ENCODE assay signal across 21 mouse cellular contexts in the genomic region with DNA sequence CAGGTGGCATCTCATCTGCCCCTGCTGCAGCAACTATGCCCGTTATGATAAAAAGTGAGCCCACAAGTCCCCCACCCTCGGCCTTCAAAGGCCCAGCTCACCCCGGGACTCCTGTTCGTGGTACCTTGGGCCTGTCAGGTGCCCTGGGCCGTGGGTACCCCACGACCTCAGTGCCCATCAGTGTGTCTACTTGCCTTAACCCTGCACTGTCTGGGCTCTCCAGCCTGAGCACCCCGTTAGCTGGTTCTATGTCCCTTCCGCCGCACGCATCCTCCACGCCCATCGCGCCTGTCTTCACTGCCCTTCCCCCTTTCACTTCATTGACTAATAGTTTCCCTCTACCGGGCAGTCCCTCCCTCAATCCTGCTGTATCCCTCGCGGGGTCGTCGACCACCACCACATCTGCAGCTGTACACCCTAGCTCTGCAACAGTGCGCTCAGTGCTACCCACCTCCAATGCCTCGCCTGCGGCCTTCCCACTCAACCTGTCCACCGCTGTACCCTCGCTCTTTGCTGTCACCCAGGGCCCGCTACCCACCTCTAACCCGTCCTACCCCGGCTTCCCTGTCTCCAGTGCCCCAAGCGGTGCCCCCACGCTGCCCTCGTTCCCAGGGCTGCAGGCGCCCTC. TPM values are rescaled to one million over a fixed set of nuclear protein-coding genes. Genes with fewer than 3 reads are reported as not detected.
DNase-seq lines count a peak whose midpoint lies in the region; ATAC-seq and TF ChIP-seq lines count a peak whose summit lies in the region.
"Had no signal": no experiment of that assay in that cellular context is flagged by ENCODE, and none has a peak within 500 bp of the region (broad histone marks: within the 10 kb centered on the region; RNA-seq: fewer than 3 reads in every experiment).

No protein-coding gene starts in this region.

- no peaks in the 10 kb centered on the region for H3K27me3 ChIP-seq in forebrain, embryonic 12.5 days
- H3K27me3 ChIP-seq in forebrain, postnatal 0 days (ENCODE audit: insufficient read depth, low read length) = no peaks in the 10 kb centered on the region
- no peaks in the 10 kb centered on the region for H3K27me3 ChIP-seq in intestine, embryonic 14.5 days (replicated peaks; ENCODE audit: control insufficient read depth, insufficient read depth, low read length)
- no peaks in the 10 kb centered on the region for H3K27me3 ChIP-seq in intestine, embryonic 16.5 days (replicated peaks; ENCODE audit: control insufficient read depth, insufficient read depth, low read length)
- no peaks in the 10 kb centered on the region for H3K27me3 ChIP-seq in testis, adult 2 months (ENCODE audit: control insufficient read depth, insufficient read depth, low read length)
- H3K27me3 ChIP-seq: limb, embryonic 12.5 days had no signal

- no peak overlapping the region for H3K4me2 ChIP-seq in forebrain, embryonic 12.5 days
- H3K4me2 ChIP-seq in forebrain, postnatal 0 days (ENCODE audit: low read depth) = no peak overlapping the region
- H3K4me2 ChIP-seq in intestine, embryonic 14.5 days (ENCODE audit: low read length) = no peak overlapping the region
- H3K4me2 ChIP-seq in intestine, embryonic 16.5 days (ENCODE audit: low read depth, low read length) = no peak overlapping the region
- H3K4me2 ChIP-seq: limb, embryonic 12.5 days had no signal

- H3K4me1 ChIP-seq in forebrain, embryonic 12.5 days = no peaks in the 10 kb centered on the region
- H3K4me1 ChIP-seq in forebrain, postnatal 0 days (ENCODE audit: insufficient read depth) = no peaks in the 10 kb centered on the region
- no peaks in the 10 kb centered on the region for H3K4me1 ChIP-seq in intestine, embryonic 14.5 days (replicated peaks; ENCODE audit: control insufficient read depth, insufficient read depth, low read length)
- no peaks in the 10 kb centered on the region for H3K4me1 ChIP-seq in intestine, embryonic 16.5 days (ENCODE audit: control insufficient read depth, insufficient read depth, low read length)
- peaks cover 12% of the 10 kb centered on the region; the same call in 1 of the 2 replicates for H3K4me1 ChIP-seq in testis, adult 2 months (ENCODE audit: control insufficient read depth, insufficient read depth, low read length)
- H3K4me1 ChIP-seq: limb, embryonic 12.5 days had no signal

- TF ChIP-seq POLR2A in testis, adult 2 months (IDR thresholded peaks at IDR 0.05; ENCODE audit: control insufficient read depth, low read depth, low read length) = no peak

- H3K9ac ChIP-seq in forebrain, embryonic 12.5 days = no peak overlapping the region
- no peak overlapping the region for H3K9ac ChIP-seq in forebrain, postnatal 0 days
- no peak overlapping the region for H3K9ac ChIP-seq in intestine, embryonic 14.5 days (ENCODE audit: low read length)
- H3K9ac ChIP-seq in intestine, embryonic 16.5 days (ENCODE audit: low read depth, low read length) = no peak overlapping the region
- H3K9ac ChIP-seq: limb, embryonic 12.5 days had no signal

- no peak for DNase-seq in forebrain, postnatal 0 days
- no peak for DNase-seq in intestine, embryonic 14.5 days (ENCODE audit: low spot score)
- DNase-seq in testis, postnatal 10 days (ENCODE audit: low spot score) = no peak
- DNase-seq: adrenal gland, adult 8-10 months; cerebellum, adult 9-10 months; kidney, postnatal 4 days had no signal

- no peaks in the 10 kb centered on the region for H3K9me3 ChIP-seq in forebrain, embryonic 12.5 days
- H3K9me3 ChIP-seq in forebrain, postnatal 0 days (ENCODE audit: low read length) = no peaks in the 10 kb centered on the region
- H3K9me3 ChIP-seq in intestine, embryonic 14.5 days (ENCODE audit: control insufficient read depth, low read length) = no peaks in the 10 kb centered on the region
- no peaks in the 10 kb centered on the region for H3K9me3 ChIP-seq in intestine, embryonic 16.5 days (ENCODE audit: control insufficient read depth, low read length)
- H3K9me3 ChIP-seq: G1E; limb, embryonic 12.5 days had no signal

- H3K4me3 ChIP-seq in forebrain, embryonic 12.5 days (replicated peaks) = no peak overlapping the region
- no peak overlapping the region for H3K4me3 ChIP-seq in forebrain, postnatal 0 days (ENCODE audit: low read depth, low read length)
- H3K4me3 ChIP-seq in intestine, embryonic 14.5 days (ENCODE audit: low read depth, low read length) = no peak overlapping the region
- no peak overlapping the region for H3K4me3 ChIP-seq in intestine, embryonic 16.5 days (ENCODE audit: low read length)
- peak overlapping the region; percentile 69 for H3K4me3 ChIP-seq in testis, adult 2 months (ENCODE audit: control insufficient read depth, low read depth, low read length)
- H3K4me3 ChIP-seq: limb, embryonic 12.5 days had no signal

- peaks cover 81% of the 10 kb centered on the region for H3K36me3 ChIP-seq in forebrain, embryonic 12.5 days (replicated peaks)
- H3K36me3 ChIP-seq in forebrain, postnatal 0 days (ENCODE audit: insufficient read depth) = peaks cover 78% of the 10 kb centered on the region
- peaks cover 84% of the 10 kb centered on the region for H3K36me3 ChIP-seq in intestine, embryonic 14.5 days (ENCODE audit: control insufficient read depth, insufficient read depth, low read length)
- H3K36me3 ChIP-seq in intestine, embryonic 16.5 days (ENCODE audit: control insufficient read depth, insufficient read depth, low read length) = peaks cover 34% of the 10 kb centered on the region
- H3K36me3 ChIP-seq in testis, adult 2 months (ENCODE audit: control insufficient read depth, insufficient read depth, low read length) = peaks cover 2% of the 10 kb centered on the region; the same call in 1 of the 2 replicates

- no peak overlapping the region for H3K27ac ChIP-seq in forebrain, embryonic 12.5 days
- no peak overlapping the region for H3K27ac ChIP-seq in forebrain, postnatal 0 days (ENCODE audit: low read depth, low read length)
- no peak overlapping the region for H3K27ac ChIP-seq in intestine, embryonic 14.5 days (ENCODE audit: low read depth)
- H3K27ac ChIP-seq in intestine, embryonic 16.5 days (ENCODE audit: low read length) = no peak overlapping the region
- H3K27ac ChIP-seq in testis, adult 2 months (ENCODE audit: control insufficient read depth, insufficient read depth, low read depth, low read length) = no peak overlapping the region
- H3K27ac ChIP-seq: limb, embryonic 12.5 days had no signal

- peak; percentile 57; the same call in 1 of the 2 replicates for ATAC-seq in forebrain, embryonic 12.5 days (ENCODE audit: low FRiP score)
- no peak for ATAC-seq in forebrain, postnatal 0 days
- peak; percentile 52; the same call in 1 of the 2 replicates for ATAC-seq in intestine, embryonic 14.5 days (replicated peaks; ENCODE audit: low FRiP score, low TSS enrichment, low read depth)
- no peak for ATAC-seq in intestine, embryonic 16.5 days
- ATAC-seq in erythroblast, adult 5-6 weeks (replicated peaks; ENCODE audit: low FRiP score, poor library complexity, severe bottlenecking) = no peak
- ATAC-seq in erythroid progenitor cell, adult 5-6 weeks (replicated peaks; ENCODE audit: low FRiP score, poor library complexity, severe bottlenecking) = no peak
- ATAC-seq: inflammation-experienced regulatory T-cells, adult 6 months had no signal

- no peak for TF ChIP-seq CTCF in forebrain, postnatal 0 days (IDR thresholded peaks at IDR 0.05; ENCODE audit: low read depth)
- no peak for TF ChIP-seq CTCF in testis, adult 2 months (IDR thresholded peaks at IDR 0.05; ENCODE audit: control insufficient read depth, insufficient read depth, insufficient replicate concordance, low read depth, low read length)

- WGBS in forebrain, embryonic 12.5 days = 97% methylated on average over 30 of the region's 30 CpGs
- 95% methylated on average over 30 of the region's 30 CpGs for WGBS in forebrain, postnatal 0 days
- 97% methylated on average over 30 of the region's 30 CpGs for WGBS in intestine, embryonic 14.5 days
- 95% methylated on average over 30 of the region's 30 CpGs for WGBS in intestine, embryonic 16.5 days

RNA-seq across cellular contexts. Expression of gene Stoml3, which starts 9.9 kb away (rescaled TPM):
- polyA plus RNA-seq in forebrain, embryonic 12.5 days (2016; fragmentation: Nextera tagmentation; extraction: Ambion mirVana) = not detected in 2 replicates
- total RNA-seq in forebrain, postnatal 0 days (2014; rRNA removed) = 0.19 TPM in 1 of 2 replicates, not detected in the other
- 0.19 and 0.20 TPM in 2 replicates for polyA plus RNA-seq in forebrain, postnatal 0 days (2015; fragmentation: Nextera tagmentation; extraction: Ambion mirVana)
- 0.13 TPM in 1 of 2 replicates, not detected in the other for polyA plus RNA-seq in intestine, embryonic 14.5 days (2014; fragmentation: Nextera tagmentation; extraction: Ambion mirVana)
- polyA plus RNA-seq in intestine, embryonic 16.5 days (2015; fragmentation: Nextera tagmentation; extraction: Ambion mirVana) = not detected in 2 replicates
- polyA plus RNA-seq in testis, adult 2 months (2012; rRNA removed) = not detected in 2 replicates
- total RNA-seq in erythroblast, adult 5-6 weeks (2015; ENCODE audit: low replicate concordance) = not detected in 2 replicates
- total RNA-seq in erythroblast, adult 5-6 weeks (2017; ENCODE audit: low replicate concordance) = not detected in 2 replicates
- total RNA-seq in erythroid progenitor cell, adult 5-6 weeks (2015; ENCODE audit: low replicate concordance) = not detected in 2 replicates
- 0.30 TPM in 1 of 2 replicates, not detected in the other for total RNA-seq in erythroid progenitor cell, adult 5-6 weeks (2017; ENCODE audit: low replicate concordance)
- total RNA-seq: adrenal gland, adult 8-10 months; granulocyte monocyte progenitor cell, adult 5-6 weeks; megakaryocyte, adult 5-6 weeks had no signal
- polyA plus RNA-seq: G1E; heart, embryonic 16.5 days; inflammation-experienced regulatory T-cells, adult 6 months; limb, embryonic 12.5 days; lung, embryonic 16.5 days; neural tube, embryonic 11.5 days; small intestine, adult 2 months; stomach, embryonic 14.5 days had no signal

RNA-seq across cellular contexts. Expression of gene Proser1, which starts 15.1 kb away (rescaled TPM):
- 29.4 and 31.2 TPM in 2 replicates for polyA plus RNA-seq in forebrain, embryonic 12.5 days (2016; fragmentation: Nextera tagmentation; extraction: Ambion mirVana)
- total RNA-seq in forebrain, postnatal 0 days (2014; rRNA removed) = 7.4 and 9.2 TPM in 2 replicates
- 8.0 and 12.1 TPM in 2 replicates for polyA plus RNA-seq in forebrain, postnatal 0 days (2015; fragmentation: Nextera tagmentation; extraction: Ambion mirVana)
- polyA plus RNA-seq in intestine, embryonic 14.5 days (2014; fragmentation: Nextera tagmentation; extraction: Ambion mirVana) = 18.6 and 19.3 TPM in 2 replicates
- 10.1 and 10.7 TPM in 2 replicates for polyA plus RNA-seq in intestine, embryonic 16.5 days (2015; fragmentation: Nextera tagmentation; extraction: Ambion mirVana)
- polyA plus RNA-seq in testis, adult 2 months (2012; rRNA removed) = 5.7 and 7.0 TPM in 2 replicates
- total RNA-seq in erythroblast, adult 5-6 weeks (2015; ENCODE audit: low replicate concordance) = 10.4 and 11.7 TPM in 2 replicates
- 0.34 and 1.1 TPM in 2 replicates for total RNA-seq in erythroblast, adult 5-6 weeks (2017; ENCODE audit: low replicate concordance)
- total RNA-seq in erythroid progenitor cell, adult 5-6 weeks (2015; ENCODE audit: low replicate concordance) = 8.6 and 10.1 TPM in 2 replicates
- total RNA-seq in erythroid progenitor cell, adult 5-6 weeks (2017; ENCODE audit: low replicate concordance) = 5.6 and 9.7 TPM in 2 replicates

RNA-seq across cellular contexts. Expression of gene Nhlrc3, which starts 15.4 kb away (rescaled TPM):
- 13.3 and 13.8 TPM in 2 replicates for polyA plus RNA-seq in forebrain, embryonic 12.5 days (2016; fragmentation: Nextera tagmentation; extraction: Ambion mirVana)
- 13.8 and 14.7 TPM in 2 replicates for total RNA-seq in forebrain, postnatal 0 days (2014; rRNA removed)
- 5.5 and 7.0 TPM in 2 replicates for polyA plus RNA-seq in forebrain, postnatal 0 days (2015; fragmentation: Nextera tagmentation; extraction: Ambion mirVana)
- 12.1 and 12.2 TPM in 2 replicates for polyA plus RNA-seq in intestine, embryonic 14.5 days (2014; fragmentation: Nextera tagmentation; extraction: Ambion mirVana)
- polyA plus RNA-seq in intestine, embryonic 16.5 days (2015; fragmentation: Nextera tagmentation; extraction: Ambion mirVana) = 19.3 and 23.0 TPM in 2 replicates
- polyA plus RNA-seq in testis, adult 2 months (2012; rRNA removed) = 2.7 and 3.5 TPM in 2 replicates
- 0.96 and 3.6 TPM in 2 replicates for total RNA-seq in erythroblast, adult 5-6 weeks (2015; ENCODE audit: low replicate concordance)
- 3.4 and 5.0 TPM in 2 replicates for total RNA-seq in erythroblast, adult 5-6 weeks (2017; ENCODE audit: low replicate concordance)
- 2.5 TPM in 2 replicates for total RNA-seq in erythroid progenitor cell, adult 5-6 weeks (2015; ENCODE audit: low replicate concordance)
- total RNA-seq in erythroid progenitor cell, adult 5-6 weeks (2017; ENCODE audit: low replicate concordance) = 7.1 and 7.5 TPM in 2 replicates

Comparison
In these comparisons a context has a peak if more than half of its experiments do, and no peak if none do; other contexts are left out.
1. ATAC-seq: peak in forebrain, embryonic 12.5 days (single experiment) and intestine, embryonic 14.5 days (single experiment); none in forebrain, postnatal 0 days (single experiment), intestine, embryonic 16.5 days (single experiment), erythroblast, adult 5-6 weeks (single experiment) and erythroid progenitor cell, adult 5-6 weeks (single experiment).